Mouse (Mus musculus) spleen, adult 2 months (tissue): ENCODE results near the gene Zfp821.

Experiments
- CTCF ChIP-seq: fragments of 200-500 bp; IDR thresholded peaks from 2 replicates; pipeline ENCODE4 v1.5.1; 2011; ENCODE audit warnings: mild to moderate bottlenecking, inconsistent platforms; ENCODE audit not compliant: insufficient read depth, insufficient read length, insufficient replicate concordance; ENCODE audit errors: extremely low read depth
- POLR2A ChIP-seq: fragments of 200-500 bp; IDR thresholded peaks from 2 replicates; pipeline ENCODE4 v1.6.1; 2011; ENCODE audit warnings: low read depth, low read length, inconsistent platforms

- TF ChIP-seq CTCF (no peak), POLR2A (no peak)
These were observed 7.6 kb upstream of the Zfp821 start for GRCm38 (mm10) chr8:109697754-109698153.
